Mouse (Mus musculus) myocyte (in vitro differentiated cells): ENCODE measurements at regions not wholly inside any gene's neighbourhood (a gene's known extent, or its start where the extent isn't known, plus 50 kb on each side); places are given as distances from the start of the nearest gene placed in this dataset.
A peak's percentile ranks its signal among the peaks of the same experiment; 100 is the strongest.

Experiments
- H3K27me3 ChIP-seq: one replicate; pipeline ENCODE4 v1.6.1; 2011; ENCODE audit not compliant: control insufficient read depth, insufficient read depth, insufficient read length
- H3K36me3 ChIP-seq: one replicate; pipeline ENCODE4 v1.6.1; 2011; ENCODE audit not compliant: control insufficient read depth, insufficient read depth
- H3K4me2 ChIP-seq: one replicate; pipeline ENCODE4 v1.6.1; 2011; ENCODE audit warnings: low read depth, control low read depth
- H3K4me3 ChIP-seq: one replicate; pipeline ENCODE4 v1.5.1; 2011; ENCODE audit warnings: mild to moderate bottlenecking, control low read depth, moderate library complexity
- H3K79me2 ChIP-seq: one replicate; pipeline ENCODE4 v1.6.1; 2011; ENCODE audit not compliant: control insufficient read depth, insufficient read depth
- H3ac ChIP-seq: one replicate; pipeline ENCODE4 v1.6.1; 2011; ENCODE audit not compliant: control insufficient read depth, insufficient read length
- CEBPB ChIP-seq: IDR thresholded peaks from 2 replicates; pipeline ENCODE4 v1.6.1; 2011; ENCODE audit warnings: mild to moderate bottlenecking, moderate library complexity; ENCODE audit not compliant: poor library complexity, insufficient read depth, severe bottlenecking
- E2F4 ChIP-seq: IDR thresholded peaks from one replicate; pipeline ENCODE4 v1.6.1; 2011; ENCODE audit warnings: mild to moderate bottlenecking, control low read depth, moderate library complexity; ENCODE audit not compliant: insufficient read depth
- MAX ChIP-seq: IDR thresholded peaks from one replicate; pipeline ENCODE4 v1.6.1; 2011; ENCODE audit warnings: low read depth, mild to moderate bottlenecking, control low read depth
- MYOD1 ChIP-seq, 3 experiments: IDR thresholded peaks; one replicate each; pipeline ENCODE4 v1.6.1; 2011; ENCODE audit warnings: control low read depth in 2 of 3, low read depth in 2 of 3, mild to moderate bottlenecking in 2 of 3, moderate library complexity in 1 of 3; ENCODE audit not compliant: insufficient read length in 2 of 3, control insufficient read depth in 1 of 3
- MYOG ChIP-seq, 3 experiments: IDR thresholded peaks; one replicate each; pipeline ENCODE4 v1.6.1; 2011; ENCODE audit warnings: control low read depth in 2 of 3, low read depth in 2 of 3, mild to moderate bottlenecking in 2 of 3; ENCODE audit not compliant: insufficient read length in 2 of 3, control insufficient read depth in 1 of 3, insufficient read depth in 1 of 3
- POLR2A ChIP-seq: IDR thresholded peaks from one replicate; pipeline ENCODE4 v1.6.1; 2011; ENCODE audit warnings: low read depth, mild to moderate bottlenecking, control low read depth, moderate library complexity; ENCODE audit not compliant: insufficient read length
- POLR2AphosphoS2 ChIP-seq: IDR thresholded peaks from one replicate; pipeline ENCODE4 v1.6.1; 2011; ENCODE audit warnings: low read depth, control low read depth; ENCODE audit not compliant: insufficient read length
- REST ChIP-seq: IDR thresholded peaks from one replicate; pipeline ENCODE4 v1.6.1; 2011; ENCODE audit warnings: mild to moderate bottlenecking, control low read depth, moderate library complexity; ENCODE audit not compliant: insufficient read depth, insufficient read length
- SRF ChIP-seq: IDR thresholded peaks from one replicate; pipeline ENCODE4 v1.6.1; 2011; ENCODE audit warnings: low read depth; ENCODE audit not compliant: control insufficient read depth, insufficient read length
- TCF12 ChIP-seq: IDR thresholded peaks from one replicate; pipeline ENCODE4 v1.6.1; 2011; ENCODE audit warnings: mild to moderate bottlenecking, control low read depth; ENCODE audit not compliant: poor library complexity, insufficient read depth, severe bottlenecking
- TCF3 ChIP-seq: IDR thresholded peaks from one replicate; pipeline ENCODE4 v1.6.1; 2011; ENCODE audit warnings: low read depth, control low read depth; ENCODE audit not compliant: insufficient read length
- USF1 ChIP-seq: IDR thresholded peaks from one replicate; pipeline ENCODE4 v1.6.1; 2011; ENCODE audit warnings: low read depth, mild to moderate bottlenecking, control low read depth, moderate library complexity

- Histone ChIP-seq H3K36me3 (no peaks in the 10 kb centered on the region), H3ac (no peak overlapping the region), H3K27me3 (peaks cover 62% of the 10 kb centered on the region), H3K4me2 (peak overlapping the region; percentile 24), H3K4me3 (no peak overlapping the region), H3K79me2 (no peaks in the 10 kb centered on the region)
- TF ChIP-seq TCF3 (no peak), CEBPB (no peak), E2F4 (no peak), MAX (no peak), POLR2AphosphoS2 (no peak), TCF12 (no peak), SRF (no peak), USF1 (no peak), POLR2A (no peak), MYOG (IDR thresholded peaks at IDR 0.05; ENCODE audit: control insufficient read depth in 1 of 3, insufficient read depth in 1 of 3, insufficient read length in 2 of 3, low read depth in 2 of 3) (no peak), REST (no peak)
Measured at GRCm38 (mm10) chr4:114665684-114666083, 155.8 kb upstream of the Gm12830 start.

- H3ac ChIP-seq = no peak overlapping the region
- TF ChIP-seq MYOG (IDR thresholded peaks at IDR 0.05; ENCODE audit: control insufficient read depth in 1 of 3, insufficient read depth in 1 of 3, insufficient read length in 2 of 3, low read depth in 2 of 3) (no peak), TCF12 (no peak), POLR2AphosphoS2 (no peak), CEBPB (no peak), USF1 (no peak), MAX (no peak), POLR2A (no peak), TCF3 (no peak), SRF (no peak), MYOD1 (IDR thresholded peaks at IDR 0.05; ENCODE audit: control insufficient read depth in 1 of 3, insufficient read length in 2 of 3, low read depth in 2 of 3) (no peak), REST (no peak), E2F4 (no peak)
- H3K36me3 ChIP-seq = no peaks in the 10 kb centered on the region
- H3K27me3 ChIP-seq = peaks cover 67% of the 10 kb centered on the region
- no peak overlapping the region for H3K4me2 ChIP-seq
- H3K4me3 ChIP-seq = no peak overlapping the region
- no peaks in the 10 kb centered on the region for H3K79me2 ChIP-seq
Measured at GRCm38 (mm10) chr4:114666238-114666978, 155.1 kb upstream of the Gm12830 start.

DNA sequence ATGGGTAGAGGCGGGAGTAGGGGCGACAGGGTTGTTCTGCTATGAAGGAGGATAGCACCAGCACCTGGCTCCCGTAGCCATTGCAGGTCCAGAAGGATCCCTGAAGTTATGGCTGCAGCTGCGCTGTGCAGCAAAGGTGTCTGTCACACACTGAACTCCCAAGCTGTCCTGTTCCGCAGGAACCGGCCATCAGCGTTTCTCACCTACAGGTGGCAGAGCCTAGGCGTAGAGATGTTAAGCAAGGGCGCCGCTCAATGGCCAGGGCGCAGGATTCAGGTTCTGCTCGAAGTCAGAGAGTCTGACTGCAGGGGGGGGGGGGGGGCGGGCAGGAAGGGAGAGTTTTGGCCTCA is 154.6 kb upstream of the Gm12830 start:
- Histone ChIP-seq H3K4me3 (no peak overlapping the region), H3K79me2 (no peaks in the 10 kb centered on the region), H3ac (no peak overlapping the region), H3K27me3 (peaks cover 70% of the 10 kb centered on the region), H3K4me2 (no peak overlapping the region), H3K36me3 (no peaks in the 10 kb centered on the region)
- TF ChIP-seq POLR2A (no peak), USF1 (no peak), MYOG (IDR thresholded peaks at IDR 0.05; ENCODE audit: control insufficient read depth in 1 of 3, insufficient read depth in 1 of 3, insufficient read length in 2 of 3, low read depth in 2 of 3) (no peak), POLR2AphosphoS2 (no peak), MYOD1 (IDR thresholded peaks at IDR 0.05; ENCODE audit: control insufficient read depth in 1 of 3, insufficient read length in 2 of 3, low read depth in 2 of 3) (no peak), SRF (no peak), TCF3 (no peak), CEBPB (no peak), REST (no peak), MAX (no peak)

DNA sequence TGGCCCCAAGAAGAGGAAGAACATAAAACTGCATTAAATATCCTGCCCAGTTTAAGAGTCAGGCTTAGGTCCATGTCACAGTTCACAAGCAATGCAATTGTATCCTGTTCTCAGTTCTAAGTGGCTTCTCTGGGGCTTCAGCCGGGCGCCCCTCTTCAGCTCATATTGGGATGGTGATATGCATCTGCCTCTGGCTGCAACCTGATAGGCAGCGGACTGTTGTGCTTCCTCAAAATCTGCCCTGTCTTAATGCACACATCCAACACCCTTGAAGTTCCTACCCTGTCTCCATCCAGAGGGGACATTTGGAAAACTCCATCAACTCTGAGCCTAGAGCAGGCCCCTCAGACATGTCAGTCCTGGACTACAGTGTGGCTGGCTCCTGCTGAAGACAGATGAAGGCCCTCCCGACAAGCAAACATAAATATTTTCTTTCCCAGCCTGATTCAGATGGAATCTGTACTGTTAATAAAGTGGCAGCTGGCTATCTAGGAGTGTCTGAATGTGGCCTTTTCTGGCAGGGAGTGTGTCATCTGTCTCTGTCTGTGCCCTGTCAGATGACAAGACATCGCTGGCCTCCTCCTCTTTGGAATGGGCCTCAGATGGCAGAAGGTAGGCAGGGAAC is 149.3 kb upstream of the Gm12830 start:
- no peak overlapping the region for H3K4me3 ChIP-seq
- no peaks in the 10 kb centered on the region for H3K36me3 ChIP-seq
- H3K27me3 ChIP-seq = peaks cover 51% of the 10 kb centered on the region
- H3ac ChIP-seq = no peak overlapping the region
- H3K4me2 ChIP-seq = no peak overlapping the region
- no peak for TF ChIP-seq SRF
- no peak for TF ChIP-seq CEBPB
- no peak for TF ChIP-seq POLR2AphosphoS2
- no peak for TF ChIP-seq REST
- no peak for TF ChIP-seq MYOG (IDR thresholded peaks at IDR 0.05; ENCODE audit: control insufficient read depth in 1 of 3, insufficient read depth in 1 of 3, insufficient read length in 2 of 3, low read depth in 2 of 3)
- no peak for TF ChIP-seq TCF12
- TF ChIP-seq TCF3 = no peak
- no peak for TF ChIP-seq E2F4
- TF ChIP-seq MAX = no peak
- no peak for TF ChIP-seq USF1
- TF ChIP-seq MYOD1 (IDR thresholded peaks at IDR 0.05; ENCODE audit: control insufficient read depth in 1 of 3, insufficient read length in 2 of 3, low read depth in 2 of 3) = no peak
- no peak for TF ChIP-seq POLR2A
- no peaks in the 10 kb centered on the region for H3K79me2 ChIP-seq
